Mouse (Mus musculus) lung, embryonic 14.5 days (tissue): ENCODE results near the gene Fam71f2. TPM values are rescaled to one million over a fixed set of nuclear protein-coding genes. Genes with fewer than 3 reads are reported as not detected.

Experiments used
- ATAC-seq: fragments of 200-750 bp; cut with Nextera tagmentation; 2 replicates; pipeline ENCODE4 v1.8.0; 2017; ENCODE audit warnings: mild to moderate bottlenecking, moderate TSS enrichment, moderate library complexity; ENCODE audit not compliant: insufficient read depth
- DNase-seq: peaks from one replicate; pipeline ENCODE4 v3.0.0-alpha.2; 2015
- H3K27ac ChIP-seq: fragments of 300-500 bp; sonication (generic); 2 replicates; pipeline ENCODE4 v1.5.1; 2014; ENCODE audit warnings: low read depth, mild to moderate bottlenecking, moderate library complexity
- H3K27me3 ChIP-seq: fragments of 300-500 bp; sonication (generic); 2 replicates; pipeline ENCODE4 v1.6.1; 2014; ENCODE audit warnings: low read length, control low read depth; ENCODE audit not compliant: insufficient read depth
- H3K36me3 ChIP-seq: fragments of 300-500 bp; sonication (generic); 2 replicates; pipeline ENCODE4 v1.6.1; 2014; ENCODE audit warnings: control low read depth; ENCODE audit not compliant: insufficient read depth
- H3K4me1 ChIP-seq: fragments of 300-500 bp; sonication (generic); 2 replicates; pipeline ENCODE4 v1.6.1; 2014; ENCODE audit warnings: antibody characterized with exemption, control low read depth; ENCODE audit not compliant: insufficient read depth
- H3K4me2 ChIP-seq: fragments of 300-500 bp; sonication (generic); 2 replicates; pipeline ENCODE4 v1.6.1; 2014; ENCODE audit warnings: mild to moderate bottlenecking
- H3K4me3 ChIP-seq: fragments of 300-500 bp; sonication (generic); 2 replicates; pipeline ENCODE4 v1.5.1; 2014; ENCODE audit warnings: low read depth, low read length
- H3K9ac ChIP-seq: fragments of 300-500 bp; sonication (generic); 2 replicates; pipeline ENCODE4 v1.6.1; 2014
- H3K9me3 ChIP-seq: fragments of 300-500 bp; sonication (generic); 2 replicates; pipeline ENCODE4 v1.6.1; 2016; ENCODE audit warnings: low read depth, low read length, control low read depth
- CTCF ChIP-seq: IDR thresholded peaks from 2 replicates; pipeline ENCODE4 v1.5.1; 2016; ENCODE audit warnings: antibody characterized with exemption, low read depth
- WGBS: fragments of 180-500 bp; shearing (Covaris S2); extraction: QIAGEN DNeasy Blood & Tissue Kit; methylation state at CpG from one replicate; pipeline ENCODE4 v1.1.7; 2014; 5-methylcytosine and 5-hydroxymethylcytosine counted together
- polyA plus RNA-seq: library from polyadenylated mRNA; unstranded; fragments of >200 nt; fragmentation: Nextera tagmentation; extraction: Ambion mirVana; gene quantifications from 2 replicates; pipeline ENCODE4 v1.2.1, GENCODE M21; 2014

Gene Fam71f2
- polyA plus RNA-seq, 1 experiment from 2014 or later: 0.47 TPM

GRCm38 (mm10) chr6:29276746-29277145 lies 2.6 kb upstream of the Fam71f2 start:
- ATAC-seq: no peak
- H3K36me3 ChIP-seq: peaks cover 15% of the 10 kb centered on the region; the same call in 1 of the 2 replicates

GRCm38 (mm10) chr6:29278513-29279267 lies 703 bp upstream of the Fam71f2 start:
- peak; percentile 83 for TF ChIP-seq CTCF
- H3K9ac ChIP-seq: no peak overlapping the region
- ATAC-seq (peak; percentile 70), DNase-seq (peak; percentile 90)
- no peaks in the 10 kb centered on the region for H3K27me3 ChIP-seq
- H3K9me3 ChIP-seq: no peaks in the 10 kb centered on the region
- no peak overlapping the region for H3K27ac ChIP-seq
- WGBS: 20% methylated on average over 8 of the region's 8 CpGs
- 0 out of 2 replicates have a peak, but pooled peaks cover 5% of the 10 kb centered on the region for H3K4me1 ChIP-seq
- no peak overlapping the region for H3K4me3 ChIP-seq
- no peak overlapping the region for H3K4me2 ChIP-seq
- peaks cover 15% of the 10 kb centered on the region; the same call in 1 of the 2 replicates for H3K36me3 ChIP-seq

More at GRCm38 (mm10) chr6:29276746-29277145, 2.6 kb upstream of the Fam71f2 start:
- Histone ChIP-seq H3K9me3 (no peaks in the 10 kb centered on the region), H3K9ac (no peak overlapping the region), H3K4me2 (no peak overlapping the region), H3K27me3 (no peaks in the 10 kb centered on the region), H3K4me3 (no peak overlapping the region), H3K4me1 (0 out of 2 replicates have a peak, but pooled peaks cover 6% of the 10 kb centered on the region), H3K27ac (no peak overlapping the region)
- DNase-seq: no peak
- WGBS: 80% methylated on average over 5 of the region's 5 CpGs
- TF ChIP-seq CTCF: no peak

GRCm38 (mm10) chr6:29280671-29281070 lies 1.3 kb downstream of the Fam71f2 start:
- no peak for DNase-seq
- WGBS: 32% methylated on average over 7 of the region's 7 CpGs

GRCm38 (mm10) chr6:29286870-29287269 lies 7.5 kb downstream of the Fam71f2 start:
- Histone ChIP-seq H3K36me3 (no peaks in the 10 kb centered on the region), H3K4me3 (no peak overlapping the region), H3K27ac (no peak overlapping the region), H3K4me2 (no peak overlapping the region), H3K4me1 (no peaks in the 10 kb centered on the region), H3K9ac (no peak overlapping the region), H3K9me3 (no peaks in the 10 kb centered on the region), H3K27me3 (no peaks in the 10 kb centered on the region)
- ATAC-seq: no peak
- TF ChIP-seq CTCF: no peak
- DNase-seq: no peak
- 67% methylated on average over 7 of the region's 7 CpGs for WGBS

More at GRCm38 (mm10) chr6:29280671-29281070, 1.3 kb downstream of the Fam71f2 start:
- H3K27me3 ChIP-seq: no peaks in the 10 kb centered on the region
- no peak overlapping the region for H3K4me3 ChIP-seq
- no peak overlapping the region for H3K4me2 ChIP-seq
- H3K9ac ChIP-seq: no peak overlapping the region; the same call in 1 of the 2 replicates
- TF ChIP-seq CTCF: no peak
- 0 out of 2 replicates have a peak, but pooled peaks cover 1% of the 10 kb centered on the region for H3K36me3 ChIP-seq
- H3K9me3 ChIP-seq: no peaks in the 10 kb centered on the region
- no peak overlapping the region for H3K27ac ChIP-seq
- H3K4me1 ChIP-seq: no peaks in the 10 kb centered on the region
- ATAC-seq: no peak

GRCm38 (mm10) chr6:29287481-29287880 lies 8.1 kb downstream of the Fam71f2 start:
- DNase-seq (no peak), ATAC-seq (no peak)
- WGBS: 56% methylated on average over 6 of the region's 6 CpGs
- no peaks in the 10 kb centered on the region for H3K36me3 ChIP-seq
- H3K9ac ChIP-seq: no peak overlapping the region; the same call in 1 of the 2 replicates
- no peaks in the 10 kb centered on the region for H3K9me3 ChIP-seq
- no peak for TF ChIP-seq CTCF
- H3K27me3 ChIP-seq: no peaks in the 10 kb centered on the region
- H3K27ac ChIP-seq: no peak overlapping the region
- no peaks in the 10 kb centered on the region for H3K4me1 ChIP-seq
- no peak overlapping the region for H3K4me2 ChIP-seq
- no peak overlapping the region for H3K4me3 ChIP-seq

DNA sequence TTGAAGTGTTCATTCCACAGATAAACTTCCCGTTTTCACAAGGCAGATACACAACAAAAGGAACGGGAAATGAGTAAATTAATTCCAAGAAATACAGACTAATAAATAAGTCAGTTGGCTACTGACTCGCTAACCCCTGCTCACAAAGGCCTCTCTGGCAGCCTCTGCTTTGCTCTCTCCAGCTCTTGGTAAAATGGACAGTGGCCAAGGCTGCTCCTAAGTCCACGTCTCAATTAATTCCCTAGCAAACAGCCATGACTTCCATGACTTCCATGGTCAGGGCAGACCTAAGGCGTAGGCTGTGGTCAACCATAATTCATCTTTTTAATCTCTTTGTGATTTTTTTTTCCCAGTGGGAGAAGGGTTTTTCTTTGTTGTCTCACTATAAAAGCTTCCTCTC lies 8.6 kb downstream of the Fam71f2 start:
- no peak overlapping the region for H3K9ac ChIP-seq
- ATAC-seq (no peak), DNase-seq (no peak)
- no peaks in the 10 kb centered on the region for H3K4me1 ChIP-seq
- H3K4me2 ChIP-seq: no peak overlapping the region
- WGBS: 63% methylated on average over 5 of the region's 5 CpGs
- H3K9me3 ChIP-seq: no peaks in the 10 kb centered on the region
- TF ChIP-seq CTCF: no peak
- no peaks in the 10 kb centered on the region for H3K27me3 ChIP-seq
- H3K27ac ChIP-seq: no peak overlapping the region
- no peaks in the 10 kb centered on the region for H3K36me3 ChIP-seq
- H3K4me3 ChIP-seq: no peak overlapping the region

GRCm38 (mm10) chr6:29288651-29289050 lies 9.3 kb downstream of the Fam71f2 start:
- ATAC-seq: no peak
- no peak overlapping the region for H3K4me2 ChIP-seq

More at GRCm38 (mm10) chr6:29288651-29289050, 9.3 kb downstream of the Fam71f2 start:
- no peak for TF ChIP-seq CTCF
- no peak overlapping the region for H3K27ac ChIP-seq
- H3K36me3 ChIP-seq: no peaks in the 10 kb centered on the region
- H3K27me3 ChIP-seq: no peaks in the 10 kb centered on the region
- H3K9me3 ChIP-seq: no peaks in the 10 kb centered on the region
- H3K9ac ChIP-seq: no peak overlapping the region
- 55% methylated on average over 6 of the region's 6 CpGs for WGBS
- H3K4me1 ChIP-seq: no peaks in the 10 kb centered on the region
- no peak for DNase-seq
- no peak overlapping the region for H3K4me3 ChIP-seq
